Mouse (Mus musculus) kidney, postnatal 0 days (tissue): ENCODE results near the gene Fabp7. TPM values are rescaled to one million over a fixed set of nuclear protein-coding genes. Genes with fewer than 3 reads are reported as not detected.

Experiments used
- ATAC-seq: fragments of 200-750 bp; cut with Nextera tagmentation; replicated peaks from 2 replicates; pipeline ENCODE4 v1.8.0; 2017; ENCODE audit warnings: low read depth, moderate number of reproducible peaks, moderate TSS enrichment, moderate library complexity; ENCODE audit not compliant: low FRiP score
- DNase-seq: peaks from one replicate; pipeline ENCODE4 v3.0.0-alpha.2; 2016; ENCODE audit warnings: low spot score
- H3K27ac ChIP-seq: fragments of 300-500 bp; sonication (generic); 2 replicates; pipeline ENCODE4 v1.5.1; 2014; ENCODE audit warnings: mild to moderate bottlenecking
- H3K27me3 ChIP-seq: fragments of 300-500 bp; sonication (generic); 2 replicates; pipeline ENCODE4 v1.6.1; 2014; ENCODE audit warnings: low read length, mixed read lengths; ENCODE audit not compliant: insufficient read depth
- H3K36me3 ChIP-seq: fragments of 300-500 bp; sonication (generic); 2 replicates; pipeline ENCODE4 v1.6.1; 2014; ENCODE audit warnings: low read length, mixed read lengths; ENCODE audit not compliant: insufficient read depth
- H3K4me1 ChIP-seq: fragments of 300-500 bp; sonication (generic); replicated peaks from 2 replicates; pipeline ENCODE4 v1.6.1; 2014; ENCODE audit warnings: antibody characterized with exemption, low read length, mixed read lengths; ENCODE audit not compliant: insufficient read depth
- H3K4me2 ChIP-seq: fragments of 300-500 bp; sonication (generic); 2 replicates; pipeline ENCODE4 v1.6.1; 2014; ENCODE audit warnings: mild to moderate bottlenecking, low read length, moderate library complexity, mixed read lengths
- H3K4me3 ChIP-seq: fragments of 300-500 bp; sonication (generic); replicated peaks from 2 replicates; pipeline ENCODE4 v1.5.1; 2014; ENCODE audit warnings: low read depth, low read length
- H3K9ac ChIP-seq: fragments of 300-500 bp; sonication (generic); 2 replicates; pipeline ENCODE4 v1.6.1; 2014; ENCODE audit warnings: low read depth, low read length
- H3K9me3 ChIP-seq: fragments of 300-500 bp; sonication (generic); replicated peaks from 2 replicates; pipeline ENCODE4 v1.6.1; 2016; ENCODE audit warnings: low read length, inconsistent platforms, mixed read lengths
- CTCF ChIP-seq: IDR thresholded peaks from 2 replicates; pipeline ENCODE4 v1.5.1; 2016; ENCODE audit warnings: antibody characterized with exemption, low read depth, mild to moderate bottlenecking, moderate library complexity
- whole genome bisulfite sequencing: fragments of 180-500 bp; shearing (Covaris S2); extraction: QIAGEN DNeasy Blood & Tissue Kit; methylation state at CpG from one replicate; pipeline ENCODE4 v1.1.7; 2014; 5-methylcytosine and 5-hydroxymethylcytosine counted together
- polyA plus RNA-seq: library from polyadenylated mRNA; unstranded; fragments of >200 nt; fragmentation: Nextera tagmentation; extraction: Ambion mirVana; gene quantifications from 2 replicates; pipeline ENCODE4 v1.2.1, GENCODE M21; 2015

The Fabp7 gene
- polyA plus RNA-seq, 1 experiment from 2014 or later, result 5.1 TPM

- H3K9me3 ChIP-seq, result no peaks in the 10 kb centered on the region
- H3K27me3 ChIP-seq, result no peaks in the 10 kb centered on the region
- under 1% methylated on average over 40 of the region's 44 CpGs for WGBS
- H3K4me1 ChIP-seq, result 0 out of 2 replicates have a peak, but pooled peaks cover 5% of the 10 kb centered on the region
- ATAC-seq (peak; percentile 88), DNase-seq (peak; percentile 47)
- H3K9ac ChIP-seq, result peak overlapping the region; percentile 79
- H3K4me3 ChIP-seq, result peak overlapping the region; percentile 56
- TF ChIP-seq CTCF, result no peak
- H3K27ac ChIP-seq, result peak overlapping the region; percentile 93
- no peaks in the 10 kb centered on the region for H3K36me3 ChIP-seq
- H3K4me2 ChIP-seq, result peak overlapping the region; percentile 87
These were observed 10.1 kb downstream of the Fabp7 start for GRCm38 (mm10) chr10:57794491-57795461.

GRCm38 (mm10) chr10:57795542-57795941 lies 10.9 kb downstream of the Fabp7 start:
- H3K4me3 ChIP-seq, result peak overlapping the region; percentile 56
- no peak for ATAC-seq
- H3K9ac ChIP-seq, result no peak overlapping the region; the same call in 1 of the 2 replicates
- H3K4me2 ChIP-seq, result peak overlapping the region; percentile 87
- no peaks in the 10 kb centered on the region for H3K9me3 ChIP-seq
- H3K27ac ChIP-seq, result peak overlapping the region; percentile 93
- H3K4me1 ChIP-seq, result 0 out of 2 replicates have a peak, but pooled peaks cover 5% of the 10 kb centered on the region
- peak; percentile 19 for DNase-seq
- 21% methylated on average over 4 of the region's 4 CpGs for WGBS
- H3K36me3 ChIP-seq, result no peaks in the 10 kb centered on the region
- no peaks in the 10 kb centered on the region for H3K27me3 ChIP-seq
- TF ChIP-seq CTCF, result no peak

- Histone ChIP-seq H3K9ac (no peak overlapping the region), H3K27ac (peak overlapping the region; percentile 93), H3K27me3 (no peaks in the 10 kb centered on the region), H3K4me1 (0 out of 2 replicates have a peak, but pooled peaks cover 5% of the 10 kb centered on the region), H3K4me2 (peak overlapping the region; percentile 87), H3K4me3 (peak overlapping the region; percentile 56; the same call in 1 of the 2 replicates), H3K36me3 (no peaks in the 10 kb centered on the region), H3K9me3 (no peaks in the 10 kb centered on the region)
- TF ChIP-seq CTCF, result peak; percentile 65
- peak; percentile 55 for ATAC-seq
- peak; percentile 49 for DNase-seq
- WGBS, result 13% methylated on average over 4 of the region's 4 CpGs
These were observed 11.4 kb downstream of the Fabp7 start for GRCm38 (mm10) chr10:57796057-57796456.

- ATAC-seq, result no peak
- H3K9ac ChIP-seq, result no peak overlapping the region
- TF ChIP-seq CTCF, result no peak
- H3K9me3 ChIP-seq, result no peaks in the 10 kb centered on the region
- H3K4me3 ChIP-seq, result no peak overlapping the region
- 97% methylated on average over 1 of the region's 1 CpGs for WGBS
- H3K27me3 ChIP-seq, result no peaks in the 10 kb centered on the region
- H3K4me2 ChIP-seq, result no peak overlapping the region
- 0 out of 2 replicates have a peak, but pooled peaks cover 5% of the 10 kb centered on the region for H3K4me1 ChIP-seq
- no peaks in the 10 kb centered on the region for H3K36me3 ChIP-seq
- DNase-seq, result no peak
- H3K27ac ChIP-seq, result no peak overlapping the region
These were observed 14.8 kb downstream of the Fabp7 start for GRCm38 (mm10) chr10:57799486-57799885.

- H3K9ac ChIP-seq, result no peak overlapping the region
- H3K4me1 ChIP-seq, result no peaks in the 10 kb centered on the region
- ATAC-seq (no peak), DNase-seq (no peak)
- H3K27ac ChIP-seq, result no peak overlapping the region
- no peak overlapping the region for H3K4me3 ChIP-seq
- WGBS, result 86% methylated on average over 6 of the region's 6 CpGs
- no peak for TF ChIP-seq CTCF
- H3K9me3 ChIP-seq, result no peaks in the 10 kb centered on the region
- no peaks in the 10 kb centered on the region for H3K27me3 ChIP-seq
- H3K36me3 ChIP-seq, result no peaks in the 10 kb centered on the region
- no peak overlapping the region for H3K4me2 ChIP-seq
These were observed 23.1 kb downstream of the Fabp7 start for GRCm38 (mm10) chr10:57807754-57808153.

- H3K4me3 ChIP-seq, result no peak overlapping the region
- H3K27me3 ChIP-seq, result no peaks in the 10 kb centered on the region
- H3K4me2 ChIP-seq, result no peak overlapping the region
- no peak for DNase-seq
- H3K4me1 ChIP-seq, result no peaks in the 10 kb centered on the region
- no peak overlapping the region for H3K9ac ChIP-seq
- H3K36me3 ChIP-seq, result no peaks in the 10 kb centered on the region
- H3K27ac ChIP-seq, result no peak overlapping the region
- no peaks in the 10 kb centered on the region for H3K9me3 ChIP-seq
- ATAC-seq, result no peak
- WGBS, result 57% methylated on average over 5 of the region's 5 CpGs
- TF ChIP-seq CTCF, result no peak
These were observed 27.6 kb downstream of the Fabp7 start for GRCm38 (mm10) chr10:57812161-57812856.
